Comparison of ENCODE assay signal across 9 mouse cellular contexts in the genomic region with DNA sequence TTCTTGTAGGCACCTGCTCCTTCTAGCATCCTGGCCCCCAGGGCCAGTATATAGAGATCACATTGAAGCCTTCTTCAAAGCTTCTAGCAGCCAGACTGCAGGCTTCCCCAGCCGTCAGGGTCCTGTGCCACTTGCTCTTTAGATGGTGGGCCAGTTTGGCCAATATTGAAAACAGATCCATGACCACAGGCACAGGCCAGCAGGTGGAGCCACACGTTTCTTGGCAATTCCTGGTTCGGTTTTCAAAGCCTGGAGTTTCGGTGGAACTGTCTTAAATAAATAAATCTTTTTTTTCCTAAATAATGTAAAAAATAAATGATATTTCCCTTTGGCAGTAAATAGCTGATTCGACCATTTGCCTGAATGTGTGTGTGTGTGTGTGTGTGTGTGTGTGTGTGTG.
A peak's percentile ranks its signal among the peaks of the same experiment; 100 is the strongest.
DNase-seq lines count a peak whose midpoint lies in the region; ATAC-seq lines count a peak whose summit lies in the region.
"Had no signal": no experiment of that assay in that cellular context is flagged by ENCODE, and none has a peak within 500 bp of the region (broad histone marks: within the 10 kb centered on the region; RNA-seq: fewer than 3 reads in every experiment).

No protein-coding gene starts in this region.

- 0 out of 2 replicates have a peak, but pooled peaks cover 2% of the 10 kb centered on the region for H3K4me1 ChIP-seq in neural tube, embryonic 15.5 days
- H3K4me1 ChIP-seq in midbrain, embryonic 16.5 days (ENCODE audit: control insufficient read depth, insufficient read depth, low read length), result no peaks in the 10 kb centered on the region
- H3K4me1 ChIP-seq: liver, embryonic 15.5 days had no signal

- H3K27ac ChIP-seq in neural tube, embryonic 15.5 days (replicated peaks), result no peak overlapping the region
- no peak overlapping the region for H3K27ac ChIP-seq in midbrain, embryonic 16.5 days (ENCODE audit: low read length)
- H3K27ac ChIP-seq: liver, embryonic 15.5 days had no signal

- H3K9ac ChIP-seq in neural tube, embryonic 15.5 days (replicated peaks), result no peak overlapping the region
- no peak overlapping the region for H3K9ac ChIP-seq in midbrain, embryonic 16.5 days (ENCODE audit: low read depth, low read length)
- H3K9ac ChIP-seq: liver, embryonic 15.5 days had no signal

- no peaks in the 10 kb centered on the region for H3K9me3 ChIP-seq in neural tube, embryonic 15.5 days (replicated peaks)
- H3K9me3 ChIP-seq in midbrain, embryonic 16.5 days (replicated peaks; ENCODE audit: control insufficient read depth, low read length, poor library complexity, severe bottlenecking), result no peaks in the 10 kb centered on the region
- H3K9me3 ChIP-seq: liver, embryonic 15.5 days had no signal

- peak; percentile 43 to 48 for DNase-seq in cerebellum, adult 18-20 months
- no peak for DNase-seq in cerebellum, adult 11-12 months
- peak; percentile 37 for DNase-seq in neural tube, embryonic 10.5 days (ENCODE audit: extremely low spot score, low spot score)
- DNase-seq in embryo, embryonic 10.5 days (ENCODE audit: low spot score), result peak; percentile 62
- peak; percentile 17 to 60 for DNase-seq in layer of hippocampus, postnatal 25 days (ENCODE audit: extremely low spot score in 1 of 2, low spot score in 1 of 2)
- DNase-seq in spleen, postnatal 36 days (ENCODE audit: low spot score in 2 of 2), result no peak

- no peaks in the 10 kb centered on the region for H3K36me3 ChIP-seq in neural tube, embryonic 15.5 days
- H3K36me3 ChIP-seq in midbrain, embryonic 16.5 days (ENCODE audit: control insufficient read depth, insufficient read depth, low read length), result no peaks in the 10 kb centered on the region
- H3K36me3 ChIP-seq: liver, embryonic 15.5 days had no signal

- ATAC-seq in neural tube, embryonic 15.5 days (ENCODE audit: low FRiP score), result no peak
- 0 out of 2 replicates have a peak, but pooled peaks have one; percentile 37 for ATAC-seq in midbrain, embryonic 16.5 days

- no peak overlapping the region for H3K4me2 ChIP-seq in neural tube, embryonic 15.5 days
- no peak overlapping the region for H3K4me2 ChIP-seq in midbrain, embryonic 16.5 days (ENCODE audit: low read length)
- H3K4me2 ChIP-seq: liver, embryonic 15.5 days had no signal

- H3K27me3 ChIP-seq in neural tube, embryonic 15.5 days (replicated peaks), result no peaks in the 10 kb centered on the region
- no peaks in the 10 kb centered on the region for H3K27me3 ChIP-seq in midbrain, embryonic 16.5 days (ENCODE audit: control insufficient read depth, insufficient read depth, low read depth, low read length)
- H3K27me3 ChIP-seq: liver, embryonic 15.5 days had no signal

- no peak overlapping the region for H3K4me3 ChIP-seq in neural tube, embryonic 15.5 days (replicated peaks)
- no peak overlapping the region for H3K4me3 ChIP-seq in midbrain, embryonic 16.5 days (ENCODE audit: low read depth, low read length)
- H3K4me3 ChIP-seq: liver, embryonic 15.5 days had no signal

- 40% methylated on average over 5 of the region's 5 CpGs for WGBS in neural tube, embryonic 15.5 days
- 42% methylated on average over 5 of the region's 5 CpGs for WGBS in midbrain, embryonic 16.5 days

Comparison
In these comparisons a context has a peak if more than half of its experiments do, and no peak if none do; other contexts are left out.
1. DNase-seq: peak in cerebellum, adult 18-20 months (2 of 2), neural tube, embryonic 10.5 days (single experiment), embryo, embryonic 10.5 days (single experiment) and layer of hippocampus, postnatal 25 days (2 of 2); none in cerebellum, adult 11-12 months (single experiment) and spleen, postnatal 36 days (0 of 2).